Mouse (Mus musculus) embryo, embryonic 9.5 days (tissue): ENCODE data around the gene P3h3.
A peak's percentile ranks its signal among the peaks of the same experiment; 100 is the strongest.
"Not testable (repeated sequence)": the region's sequence is repeated elsewhere in the genome, so short reads cannot be mapped to it uniquely, and the experiment has no call there.

Experiments used
- DNase-seq: peaks from one replicate; pipeline ENCODE4 v3.0.0-alpha.2; 2017; ENCODE audit errors: extremely low spot score

P3h3 gene

GRCm38 (mm10) chr6:124809052-124809774 is 48.3 kb downstream of the P3h3 start:
- peak; percentile 91 for DNase-seq

GRCm38 (mm10) chr6:124808358-124809012 is 49.1 kb downstream of the P3h3 start, which contains the start of gene Spsb2:
TSS of gene Spsb2 (plus strand) at chr6:124808661.
- peak; percentile 84 for DNase-seq

- no peak for DNase-seq
Observed at GRCm38 (mm10) chr6:124807986-124808357, 49.6 kb downstream of the P3h3 start.

- no peak for DNase-seq
Observed at GRCm38 (mm10) chr6:124807366-124807765, 50.2 kb downstream of the P3h3 start.

GRCm38 (mm10) chr6:124806446-124807140 is 51.0 kb downstream of the P3h3 start:
- no peak for DNase-seq

- peak; percentile 91 for DNase-seq
Observed at GRCm38 (mm10) chr6:124805341-124806321, 51.9 kb downstream of the P3h3 start.

GRCm38 (mm10) chr6:124804341-124804740 is 53.2 kb downstream of the P3h3 start:
- DNase-seq = no peak

GRCm38 (mm10) chr6:124803691-124804090 is 53.9 kb downstream of the P3h3 start:
- not testable (repeated sequence) for DNase-seq

GRCm38 (mm10) chr6:124803061-124803460 is 54.5 kb downstream of the P3h3 start:
- DNase-seq = no peak

GRCm38 (mm10) chr6:124802400-124802799 is 55.2 kb downstream of the P3h3 start:
- peak; percentile 61 for DNase-seq

GRCm38 (mm10) chr6:124796200-124796599 is 61.4 kb downstream of the P3h3 start:
- DNase-seq = no peak

GRCm38 (mm10) chr6:124795781-124796180 is 61.8 kb downstream of the P3h3 start:
- DNase-seq = no peak

GRCm38 (mm10) chr6:124791911-124792310 is 65.6 kb downstream of the P3h3 start:
- no peak for DNase-seq
